Mouse (Mus musculus) hindbrain, embryonic 11.5 days (tissue): ENCODE results near the gene Ankrd31. TPM values are rescaled to one million over a fixed set of nuclear protein-coding genes. Genes with fewer than 3 reads are reported as not detected.

Experiments
- ATAC-seq: fragments of 200-750 bp; cut with Nextera tagmentation; 2 replicates; pipeline ENCODE4 v1.8.0; 2017; ENCODE audit warnings: mild to moderate bottlenecking, moderate TSS enrichment, moderate library complexity; ENCODE audit not compliant: low FRiP score
- DNase-seq: peaks from one replicate; pipeline ENCODE4 v3.0.0-alpha.2; 2015; ENCODE audit warnings: low spot score
- H3K27ac ChIP-seq: fragments of 300-500 bp; sonication (generic); 2 replicates; pipeline ENCODE4 v1.5.1; 2014; ENCODE audit warnings: mild to moderate bottlenecking, low read depth, low read length
- H3K27me3 ChIP-seq: fragments of 300-500 bp; sonication (generic); 2 replicates; pipeline ENCODE4 v1.6.1; 2014; ENCODE audit warnings: mild to moderate bottlenecking, low read length, moderate library complexity, mixed read lengths; ENCODE audit not compliant: control insufficient read depth, insufficient read depth
- H3K36me3 ChIP-seq: fragments of 300-500 bp; sonication (generic); 2 replicates; pipeline ENCODE4 v1.6.1; 2014; ENCODE audit warnings: mild to moderate bottlenecking, low read length, moderate library complexity, mixed read lengths; ENCODE audit not compliant: control insufficient read depth, insufficient read depth
- H3K4me1 ChIP-seq: fragments of 300-500 bp; sonication (generic); replicated peaks from 2 replicates; pipeline ENCODE4 v1.6.1; 2014; ENCODE audit warnings: low read length, mixed read lengths; ENCODE audit not compliant: control insufficient read depth, insufficient read depth
- H3K4me2 ChIP-seq: fragments of 300-500 bp; sonication (generic); replicated peaks from 2 replicates; pipeline ENCODE4 v1.6.1; 2014; ENCODE audit warnings: mild to moderate bottlenecking, low read depth, low read length
- H3K4me3 ChIP-seq: fragments of 300-500 bp; sonication (generic); 2 replicates; pipeline ENCODE4 v1.5.1; 2014; ENCODE audit warnings: low read depth, low read length
- H3K9ac ChIP-seq: fragments of 300-500 bp; sonication (generic); 2 replicates; pipeline ENCODE4 v1.6.1; 2014; ENCODE audit warnings: low read depth, low read length
- H3K9me3 ChIP-seq: fragments of 300-500 bp; sonication (generic); 2 replicates; pipeline ENCODE4 v1.6.1; 2016; ENCODE audit warnings: low read length; ENCODE audit not compliant: control insufficient read depth
- WGBS: fragments of 180-500 bp; shearing (Covaris S2); extraction: QIAGEN DNeasy Blood & Tissue Kit; methylation state at CpG from one replicate; pipeline ENCODE4 v1.1.7; 2014; 5-methylcytosine and 5-hydroxymethylcytosine counted together
- polyA plus RNA-seq: library from polyadenylated mRNA; unstranded; fragments of >200 nt; fragmentation: Nextera tagmentation; extraction: Ambion mirVana; gene quantifications from 2 replicates; pipeline ENCODE4 v1.2.1, GENCODE M21; 2014

Gene Ankrd31
- polyA plus RNA-seq, 1 experiment from 2014 or later, result not detected

- ATAC-seq, result peak; percentile 55
These were observed 177.1 kb downstream of the Ankrd31 start for GRCm38 (mm10) chr13:96924985-96925745.

DNA sequence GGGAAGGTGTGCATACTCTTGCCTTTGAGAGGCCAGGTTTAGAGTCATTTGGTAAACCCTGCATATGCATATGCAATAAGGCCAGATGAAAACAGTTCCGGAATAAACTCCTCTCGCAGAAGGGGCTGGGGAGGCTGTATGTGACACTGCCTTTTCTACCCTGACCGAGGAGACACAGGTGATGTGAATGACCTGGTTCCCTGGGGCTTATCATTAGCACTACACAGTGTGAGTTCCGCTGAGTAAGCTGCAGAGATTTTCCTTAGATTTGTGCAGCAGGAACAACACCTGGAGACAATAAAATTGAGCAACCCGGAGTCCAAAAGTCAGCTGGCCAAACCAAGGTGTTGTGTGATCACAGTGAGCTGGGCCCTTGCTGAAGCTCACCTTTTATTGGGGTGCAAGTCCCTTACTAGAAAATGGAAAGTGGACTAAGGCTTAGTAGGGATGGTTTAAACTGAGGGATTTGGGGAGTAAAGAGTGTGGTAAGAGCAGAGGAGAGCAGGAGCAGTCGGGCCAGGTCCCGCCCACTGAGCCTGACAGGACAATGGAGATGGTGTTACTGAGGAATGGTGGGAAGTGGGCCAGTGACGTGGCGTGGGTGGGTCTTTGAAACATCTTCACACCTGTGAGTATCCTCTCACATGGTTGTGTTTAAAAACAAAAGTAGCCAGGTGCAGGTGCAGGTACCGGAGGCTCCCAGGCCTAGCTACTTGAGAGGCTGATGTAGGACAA is 178.1 kb downstream of the Ankrd31 start:
- peak; percentile 22 for DNase-seq
- Histone ChIP-seq H3K4me1 (0 out of 2 replicates have a peak, but pooled peaks cover 8% of the 10 kb centered on the region), H3K27me3 (peaks cover 13% of the 10 kb centered on the region; the same call in 1 of the 2 replicates), H3K36me3 (no peaks in the 10 kb centered on the region), H3K9me3 (no peaks in the 10 kb centered on the region), H3K4me2 (no peak overlapping the region), H3K4me3 (no peak overlapping the region), H3K27ac (no peak overlapping the region), H3K9ac (no peak overlapping the region)
- ATAC-seq, result no peak
- WGBS, result 36% methylated on average over 10 of the region's 10 CpGs

More at GRCm38 (mm10) chr13:96924985-96925745, 177.1 kb downstream of the Ankrd31 start:
- under 1% methylated on average over 52 of the region's 53 CpGs for WGBS
- H3K27ac ChIP-seq, result no peak overlapping the region
- peak; percentile 65 for DNase-seq
- H3K4me1 ChIP-seq, result 0 out of 2 replicates have a peak, but pooled peaks cover 8% of the 10 kb centered on the region
- no peaks in the 10 kb centered on the region for H3K9me3 ChIP-seq
- peak overlapping the region; percentile 59 for H3K9ac ChIP-seq
- peak overlapping the region; percentile 65 for H3K4me3 ChIP-seq
- peak overlapping the region; percentile 100 for H3K4me2 ChIP-seq
- no peaks in the 10 kb centered on the region for H3K36me3 ChIP-seq
- H3K27me3 ChIP-seq, result peaks cover 13% of the 10 kb centered on the region; the same call in 1 of the 2 replicates

DNA sequence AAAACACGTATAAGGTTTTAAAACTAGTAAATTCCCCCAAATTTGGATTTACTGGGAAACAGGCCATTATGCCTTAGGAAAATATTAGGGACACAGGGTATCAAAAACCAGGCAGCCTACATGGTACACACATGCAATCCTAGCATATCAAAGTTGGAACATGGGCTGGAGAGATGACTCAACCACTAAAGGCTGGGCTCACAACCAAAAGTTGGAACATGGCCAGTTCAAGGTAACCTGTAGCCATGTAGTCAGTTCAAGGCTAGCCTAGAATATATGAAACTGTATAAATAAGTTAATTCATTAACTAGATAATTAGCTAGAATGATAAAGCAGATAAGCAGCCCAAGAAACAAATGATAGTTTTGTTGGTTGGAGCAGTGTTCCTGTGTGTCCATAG is 179.7 kb downstream of the Ankrd31 start:
- Histone ChIP-seq H3K36me3 (no peaks in the 10 kb centered on the region), H3K27me3 (peaks cover 13% of the 10 kb centered on the region; the same call in 1 of the 2 replicates), H3K27ac (no peak overlapping the region), H3K4me3 (no peak overlapping the region), H3K9me3 (no peaks in the 10 kb centered on the region), H3K9ac (no peak overlapping the region), H3K4me2 (no peak overlapping the region), H3K4me1 (0 out of 2 replicates have a peak, but pooled peaks cover 8% of the 10 kb centered on the region)
- DNase-seq, result no peak
- ATAC-seq, result no peak
- WGBS, result 98% methylated on average over 1 of the region's 1 CpGs

DNA sequence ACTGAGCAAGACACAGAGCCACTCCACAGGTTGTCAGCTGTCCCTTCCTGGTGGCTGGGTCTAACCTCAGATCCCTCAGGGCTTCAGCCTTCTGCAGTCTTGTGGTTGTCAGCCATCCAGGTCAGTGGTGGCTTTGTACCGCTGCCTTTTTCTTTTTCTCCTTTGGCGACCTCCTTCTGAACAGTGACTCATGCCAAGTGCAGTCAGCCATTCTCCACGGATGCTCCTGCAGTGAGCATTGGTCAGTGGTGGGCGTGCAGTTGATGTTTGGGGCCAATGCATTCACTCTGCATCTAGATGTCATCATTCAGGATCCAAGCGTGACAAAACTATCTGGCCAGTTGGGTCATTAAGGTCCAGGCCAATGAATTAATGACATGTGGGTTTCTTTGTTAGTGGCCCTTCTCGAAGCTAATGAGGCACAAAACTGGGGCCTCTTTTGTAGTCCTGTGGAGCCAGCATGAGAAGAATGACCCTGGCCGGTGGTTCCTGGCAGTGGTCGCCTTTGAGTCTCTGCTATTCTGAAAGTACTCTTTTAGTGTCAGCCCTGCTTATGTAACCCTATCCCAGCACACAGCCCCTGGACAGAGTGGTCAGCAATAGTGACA is 180.5 kb downstream of the Ankrd31 start:
- Histone ChIP-seq H3K36me3 (no peaks in the 10 kb centered on the region), H3K27ac (no peak overlapping the region), H3K4me1 (0 out of 2 replicates have a peak, but pooled peaks cover 8% of the 10 kb centered on the region), H3K27me3 (peaks cover 13% of the 10 kb centered on the region; the same call in 1 of the 2 replicates), H3K4me2 (no peak overlapping the region), H3K4me3 (no peak overlapping the region), H3K9ac (no peak overlapping the region), H3K9me3 (no peaks in the 10 kb centered on the region)
- ATAC-seq, result no peak
- WGBS, result 20% methylated on average over 8 of the region's 8 CpGs
- DNase-seq, result peak; percentile 38

GRCm38 (mm10) chr13:96932745-96933144 is 184.7 kb downstream of the Ankrd31 start:
- Histone ChIP-seq H3K4me2 (no peak overlapping the region), H3K9ac (no peak overlapping the region), H3K36me3 (no peaks in the 10 kb centered on the region), H3K9me3 (no peaks in the 10 kb centered on the region), H3K27ac (no peak overlapping the region), H3K4me3 (no peak overlapping the region), H3K27me3 (0 out of 2 replicates have a peak, but pooled peaks cover 2% of the 10 kb centered on the region), H3K4me1 (0 out of 2 replicates have a peak, but pooled peaks cover 5% of the 10 kb centered on the region)
- 90% methylated on average over 5 of the region's 5 CpGs for WGBS
- DNase-seq (no peak), ATAC-seq (no peak)

DNA sequence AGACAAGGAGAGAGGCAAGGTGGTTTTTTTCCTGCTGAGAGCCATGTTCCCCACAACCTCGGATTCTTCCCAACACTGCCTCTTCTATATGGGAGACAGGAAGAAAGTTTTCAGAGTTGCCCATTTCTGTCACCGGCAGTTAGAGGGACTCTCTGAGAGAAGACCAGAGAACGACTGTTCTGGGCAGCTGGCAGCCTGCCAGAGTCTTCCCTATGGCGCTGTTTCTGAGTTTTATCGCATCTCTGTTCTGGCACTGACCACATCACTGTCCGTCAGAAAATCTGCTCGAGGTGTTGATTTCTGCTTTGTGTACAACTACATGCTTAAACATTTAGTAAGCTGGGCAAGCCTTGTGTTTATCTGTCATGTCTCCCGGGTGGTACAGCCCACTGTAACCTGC is 185.3 kb downstream of the Ankrd31 start:
- Histone ChIP-seq H3K9ac (no peak overlapping the region), H3K4me3 (no peak overlapping the region), H3K4me1 (0 out of 2 replicates have a peak, but pooled peaks cover 4% of the 10 kb centered on the region), H3K4me2 (no peak overlapping the region), H3K9me3 (no peaks in the 10 kb centered on the region), H3K27me3 (0 out of 2 replicates have a peak, but pooled peaks cover 2% of the 10 kb centered on the region), H3K27ac (no peak overlapping the region), H3K36me3 (no peaks in the 10 kb centered on the region)
- ATAC-seq (no peak), DNase-seq (no peak)
- 82% methylated on average over 8 of the region's 8 CpGs for WGBS

- no peak overlapping the region for H3K4me2 ChIP-seq
- H3K4me1 ChIP-seq, result no peaks in the 10 kb centered on the region
- DNase-seq, result no peak
- H3K4me3 ChIP-seq, result no peak overlapping the region
- H3K27ac ChIP-seq, result no peak overlapping the region
- no peaks in the 10 kb centered on the region for H3K9me3 ChIP-seq
- H3K36me3 ChIP-seq, result no peaks in the 10 kb centered on the region
- no peak overlapping the region for H3K9ac ChIP-seq
- no peaks in the 10 kb centered on the region for H3K27me3 ChIP-seq
- no peak for ATAC-seq
- 51% methylated on average over 6 of the region's 6 CpGs for WGBS
These were observed 188.2 kb downstream of the Ankrd31 start for GRCm38 (mm10) chr13:96936173-96936777.

- H3K9ac ChIP-seq, result no peak overlapping the region
- no peaks in the 10 kb centered on the region for H3K4me1 ChIP-seq
- ATAC-seq (no peak), DNase-seq (peak; percentile 10)
- no peak overlapping the region for H3K4me3 ChIP-seq
- H3K27me3 ChIP-seq, result no peaks in the 10 kb centered on the region
- H3K4me2 ChIP-seq, result no peak overlapping the region
- H3K9me3 ChIP-seq, result no peaks in the 10 kb centered on the region
- H3K36me3 ChIP-seq, result no peaks in the 10 kb centered on the region
- no peak overlapping the region for H3K27ac ChIP-seq
- 70% methylated on average over 10 of the region's 10 CpGs for WGBS
These were observed 189.0 kb downstream of the Ankrd31 start for GRCm38 (mm10) chr13:96937059-96937558.
